Mouse (Mus musculus): Measurements from ENCODE around the gene Atg4d. TPM values are rescaled to one million over a fixed set of nuclear protein-coding genes. Genes with fewer than 3 reads are reported as not detected.

The Atg4d gene
- polyA plus RNA-seq, 1 experiment from 2014 or later, result 43.7 TPM

DNA sequence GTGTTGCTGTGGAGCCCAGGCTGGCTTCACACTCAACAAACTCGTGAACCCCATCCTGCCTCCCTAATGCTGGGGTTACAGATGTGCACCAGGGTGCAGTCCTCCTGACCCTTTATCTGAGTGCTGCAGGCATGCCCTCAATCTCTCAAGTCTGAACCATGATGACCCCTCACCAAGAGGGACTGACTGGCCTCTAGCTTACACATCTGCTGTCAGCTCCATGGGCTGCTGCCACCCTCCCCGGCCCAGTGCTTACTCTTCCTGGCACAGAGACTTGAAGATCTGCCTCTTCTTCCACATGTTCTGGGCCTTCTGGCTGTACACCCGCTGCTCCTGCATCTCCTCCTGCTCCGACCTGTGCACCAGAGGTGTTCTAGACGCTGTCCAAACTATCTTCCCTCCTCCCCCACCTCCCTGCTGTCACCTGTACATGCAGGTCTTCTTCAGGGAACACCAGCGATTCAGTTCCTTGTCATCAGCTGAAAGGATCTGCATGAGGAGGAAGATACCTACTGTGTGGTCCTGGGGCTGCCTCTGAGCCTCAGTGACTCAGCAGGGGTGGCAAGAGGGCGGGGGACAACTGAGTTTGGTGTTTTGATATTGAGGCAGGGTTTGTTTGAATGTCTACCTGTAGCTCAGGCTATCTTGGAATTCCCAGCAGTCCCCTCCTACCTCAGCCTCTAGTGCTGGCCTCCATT, 10.1 kb downstream of the Atg4d start:
- Histone ChIP-seq H3K27me3 (ENCODE audit: control insufficient read depth, insufficient read depth, low read length) (no peaks in the 10 kb centered on the region), H3K9me3 (ENCODE audit: control insufficient read depth, low read length) (no peaks in the 10 kb centered on the region), H3K4me2 (replicated peaks; ENCODE audit: low read depth, low read length) (no peak overlapping the region), H3K36me3 (ENCODE audit: control insufficient read depth, insufficient read depth, low read length) (peaks cover 91% of the 10 kb centered on the region), H3K9ac (ENCODE audit: low read depth, low read length) (no peak overlapping the region), H3K4me3 (ENCODE audit: low read length) (no peak overlapping the region), H3K4me1 (ENCODE audit: control insufficient read depth, insufficient read depth, low read length) (no peaks in the 10 kb centered on the region), H3K27ac (ENCODE audit: low read depth, low read length) (no peak overlapping the region)
- ATAC-seq (ENCODE audit: low FRiP score, low TSS enrichment), result no peak
- 88% methylated on average over 7 of the region's 7 CpGs for WGBS

DNA sequence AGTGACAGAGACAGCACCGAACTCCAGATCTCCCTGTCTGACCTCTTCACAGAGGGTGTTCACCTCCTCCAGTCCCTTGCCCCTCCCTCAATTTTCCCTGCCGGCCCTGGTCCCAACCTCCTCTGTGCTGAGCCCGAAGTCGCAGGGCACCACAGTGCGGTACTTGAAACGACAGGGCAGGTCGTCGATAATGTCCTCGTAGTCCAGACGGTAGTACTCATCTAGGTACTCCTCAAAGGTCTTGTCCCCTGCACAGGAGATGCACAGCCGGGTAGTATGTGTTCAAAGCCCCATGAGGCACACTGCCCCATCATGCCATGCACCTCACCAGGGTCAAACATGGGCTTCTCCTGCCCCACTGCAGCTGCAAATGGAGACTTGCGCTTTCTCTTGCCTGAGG, 10.6 kb downstream of the Atg4d start:
- Histone ChIP-seq H3K4me2 (replicated peaks; ENCODE audit: low read depth, low read length) (no peak overlapping the region), H3K9ac (ENCODE audit: low read depth, low read length) (no peak overlapping the region), H3K27me3 (ENCODE audit: control insufficient read depth, insufficient read depth, low read length) (no peaks in the 10 kb centered on the region), H3K4me3 (ENCODE audit: low read length) (no peak overlapping the region), H3K27ac (ENCODE audit: low read depth, low read length) (no peak overlapping the region), H3K36me3 (ENCODE audit: control insufficient read depth, insufficient read depth, low read length) (peaks cover 89% of the 10 kb centered on the region), H3K4me1 (ENCODE audit: control insufficient read depth, insufficient read depth, low read length) (no peaks in the 10 kb centered on the region), H3K9me3 (ENCODE audit: control insufficient read depth, low read length) (no peaks in the 10 kb centered on the region)
- ATAC-seq (ENCODE audit: low FRiP score, low TSS enrichment), result no peak; the same call in 1 of the 2 replicates
- WGBS, result 92% methylated on average over 12 of the region's 12 CpGs

DNA sequence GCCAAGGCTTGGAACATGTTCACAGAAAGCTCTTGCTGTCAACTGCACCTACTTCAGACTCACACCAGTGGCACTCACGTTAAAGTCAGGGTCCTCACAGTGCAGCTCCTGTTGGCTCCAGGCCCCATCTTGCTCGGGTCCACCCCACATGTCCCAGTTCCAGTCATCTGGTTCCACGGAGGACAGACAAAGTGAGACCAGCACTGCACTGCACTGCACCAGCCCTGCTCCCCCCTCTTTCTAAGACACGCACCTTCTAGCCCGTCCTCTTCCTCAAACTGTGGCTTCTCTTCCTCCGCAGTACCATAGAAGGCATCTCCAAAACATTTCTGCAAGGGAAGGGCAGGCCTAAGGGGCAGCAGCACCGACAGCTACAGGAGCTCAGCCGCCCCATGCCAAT, 11.2 kb downstream of the Atg4d start:
- 92% methylated on average over 8 of the region's 8 CpGs for WGBS
- no peaks in the 10 kb centered on the region for H3K4me1 ChIP-seq (ENCODE audit: control insufficient read depth, insufficient read depth, low read length)

DNA sequence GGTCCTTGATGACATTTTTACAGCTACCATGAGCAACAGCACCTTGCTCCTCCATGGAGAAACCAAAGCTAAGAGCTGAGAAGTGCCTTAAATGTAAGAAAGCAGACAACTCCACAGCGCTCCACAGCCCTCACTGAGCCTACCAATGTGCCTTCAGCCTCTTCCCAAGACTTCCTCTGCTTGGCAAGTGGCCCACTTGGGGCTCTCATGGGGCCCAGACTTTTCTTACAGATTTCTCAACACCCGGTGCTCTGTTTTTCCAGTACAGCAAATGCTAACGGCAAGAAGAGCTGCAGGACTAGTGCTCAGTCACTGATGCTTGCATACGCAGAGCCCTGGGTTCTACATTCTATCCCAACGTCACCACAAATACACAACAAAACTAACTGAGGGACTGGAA, 12.7 kb downstream of the Atg4d start:
- H3K9ac ChIP-seq (ENCODE audit: low read depth, low read length), result no peak overlapping the region
- WGBS, result 94% methylated on average over 5 of the region's 5 CpGs

More for the DNA sequence above, 11.2 kb downstream of the Atg4d start:
- no peaks in the 10 kb centered on the region for H3K9me3 ChIP-seq (ENCODE audit: control insufficient read depth, low read length)
- no peak overlapping the region for H3K4me2 ChIP-seq (replicated peaks; ENCODE audit: low read depth, low read length)
- H3K9ac ChIP-seq (ENCODE audit: low read depth, low read length), result no peak overlapping the region
- no peak overlapping the region for H3K4me3 ChIP-seq (ENCODE audit: low read length)
- peaks cover 89% of the 10 kb centered on the region for H3K36me3 ChIP-seq (ENCODE audit: control insufficient read depth, insufficient read depth, low read length)
- H3K27ac ChIP-seq (ENCODE audit: low read depth, low read length), result no peak overlapping the region
- H3K27me3 ChIP-seq (ENCODE audit: control insufficient read depth, insufficient read depth, low read length), result no peaks in the 10 kb centered on the region
- no peak for ATAC-seq (ENCODE audit: low FRiP score, low TSS enrichment)

GRCm38 (mm10) chr9:21283591-21283990, 18.5 kb downstream of the Atg4d start:
- H3K4me2 ChIP-seq (replicated peaks; ENCODE audit: low read depth, low read length), result no peak overlapping the region
- H3K4me1 ChIP-seq (ENCODE audit: control insufficient read depth, insufficient read depth, low read length), result peaks cover 13% of the 10 kb centered on the region
- H3K9me3 ChIP-seq (ENCODE audit: control insufficient read depth, low read length), result no peaks in the 10 kb centered on the region
- H3K4me3 ChIP-seq (ENCODE audit: low read length), result no peak overlapping the region
- H3K27ac ChIP-seq (ENCODE audit: low read depth, low read length), result no peak overlapping the region
- H3K27me3 ChIP-seq (ENCODE audit: control insufficient read depth, insufficient read depth, low read length), result no peaks in the 10 kb centered on the region
- H3K9ac ChIP-seq (ENCODE audit: low read depth, low read length), result no peak overlapping the region
- 96% methylated on average over 5 of the region's 5 CpGs for WGBS
- H3K36me3 ChIP-seq (ENCODE audit: control insufficient read depth, insufficient read depth, low read length), result peaks cover 59% of the 10 kb centered on the region
- ATAC-seq (ENCODE audit: low FRiP score, low TSS enrichment), result no peak

More for the DNA sequence above, 12.7 kb downstream of the Atg4d start:
- Histone ChIP-seq H3K4me1 (ENCODE audit: control insufficient read depth, insufficient read depth, low read length) (no peaks in the 10 kb centered on the region), H3K27me3 (ENCODE audit: control insufficient read depth, insufficient read depth, low read length) (no peaks in the 10 kb centered on the region), H3K4me3 (ENCODE audit: low read length) (no peak overlapping the region), H3K36me3 (ENCODE audit: control insufficient read depth, insufficient read depth, low read length) (peaks cover 86% of the 10 kb centered on the region), H3K27ac (ENCODE audit: low read depth, low read length) (no peak overlapping the region), H3K9me3 (ENCODE audit: control insufficient read depth, low read length) (no peaks in the 10 kb centered on the region), H3K4me2 (replicated peaks; ENCODE audit: low read depth, low read length) (no peak overlapping the region)
- ATAC-seq (ENCODE audit: low FRiP score, low TSS enrichment), result no peak

GRCm38 (mm10) chr9:21283994-21284393, 18.9 kb downstream of the Atg4d start:
- no peak overlapping the region for H3K4me2 ChIP-seq (replicated peaks; ENCODE audit: low read depth, low read length)
- no peak overlapping the region for H3K4me3 ChIP-seq (ENCODE audit: low read length)
- no peaks in the 10 kb centered on the region for H3K27me3 ChIP-seq (ENCODE audit: control insufficient read depth, insufficient read depth, low read length)
- H3K9me3 ChIP-seq (ENCODE audit: control insufficient read depth, low read length), result no peaks in the 10 kb centered on the region
- WGBS, result 81% methylated on average over 3 of the region's 3 CpGs
- H3K36me3 ChIP-seq (ENCODE audit: control insufficient read depth, insufficient read depth, low read length), result peaks cover 55% of the 10 kb centered on the region
- H3K4me1 ChIP-seq (ENCODE audit: control insufficient read depth, insufficient read depth, low read length), result peaks cover 17% of the 10 kb centered on the region
- no peak overlapping the region for H3K27ac ChIP-seq (ENCODE audit: low read depth, low read length)
- no peak for ATAC-seq (ENCODE audit: low FRiP score, low TSS enrichment)
- H3K9ac ChIP-seq (ENCODE audit: low read depth, low read length), result no peak overlapping the region

GRCm38 (mm10) chr9:21286753-21287152, 21.7 kb downstream of the Atg4d start:
- Histone ChIP-seq H3K9me3 (ENCODE audit: control insufficient read depth, low read length) (no peaks in the 10 kb centered on the region), H3K36me3 (ENCODE audit: control insufficient read depth, insufficient read depth, low read length) (peaks cover 30% of the 10 kb centered on the region), H3K27ac (ENCODE audit: low read depth, low read length) (no peak overlapping the region), H3K27me3 (ENCODE audit: control insufficient read depth, insufficient read depth, low read length) (no peaks in the 10 kb centered on the region), H3K4me3 (ENCODE audit: low read length) (peak overlapping the region; percentile 86), H3K4me1 (ENCODE audit: control insufficient read depth, insufficient read depth, low read length) (peaks cover 27% of the 10 kb centered on the region), H3K4me2 (replicated peaks; ENCODE audit: low read depth, low read length) (peak overlapping the region; percentile 84), H3K9ac (ENCODE audit: low read depth, low read length) (peak overlapping the region; percentile 84; the same call in 1 of the 2 replicates)
- ATAC-seq (ENCODE audit: low FRiP score, low TSS enrichment), result no peak
- WGBS, result 81% methylated on average over 3 of the region's 3 CpGs

DNA sequence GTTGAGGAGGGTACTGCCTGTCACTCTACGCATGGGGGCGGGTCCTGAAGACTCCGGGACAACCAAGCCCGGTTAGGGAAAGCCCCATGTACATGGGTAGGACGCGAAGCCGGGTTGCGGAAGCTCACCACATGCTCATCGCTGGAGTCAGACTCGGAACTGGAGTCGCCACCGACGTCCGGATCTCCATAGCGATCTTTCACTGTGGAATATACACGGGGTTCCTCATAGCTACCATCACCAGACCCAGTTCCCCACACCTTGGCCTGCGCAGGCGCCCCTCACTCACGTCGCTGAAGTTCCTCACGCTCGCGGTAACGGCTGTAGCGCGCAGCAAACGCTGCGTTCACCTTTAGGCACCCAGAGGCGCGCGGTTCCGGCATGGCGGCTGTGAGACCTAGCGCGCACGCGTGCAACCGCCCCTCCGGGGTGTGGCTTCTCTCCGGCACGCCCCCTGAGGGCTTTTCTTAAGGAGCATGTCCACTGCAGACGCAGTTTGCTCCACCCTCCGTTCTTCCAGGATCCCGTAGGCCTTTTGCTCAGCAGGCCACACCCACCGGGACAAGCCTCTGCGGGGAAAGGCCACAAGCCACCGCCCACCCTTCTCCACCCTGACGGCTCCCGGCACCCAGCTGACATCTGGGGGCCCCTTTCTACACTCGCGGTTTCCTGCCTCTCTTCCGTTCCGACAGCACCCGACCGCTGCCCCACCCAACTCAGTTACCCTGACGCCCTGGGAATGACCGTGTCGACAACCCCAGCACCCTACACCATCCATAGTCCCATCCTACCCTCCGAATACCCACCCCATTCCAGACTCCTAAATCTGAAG, 22.7 kb downstream of the Atg4d start, which contains the start of gene Kri1:
Gene Kri1 (minus strand): TSS at position 399 of the 832 bp plus-strand sequence.
- Histone ChIP-seq H3K36me3 (ENCODE audit: control insufficient read depth, insufficient read depth, low read length) (peaks cover 22% of the 10 kb centered on the region), H3K4me3 (ENCODE audit: low read length) (peak within 1 kb of the TSS; percentile 86), H3K4me1 (ENCODE audit: control insufficient read depth, insufficient read depth, low read length) (peaks cover 27% of the 10 kb centered on the region), H3K27ac (ENCODE audit: low read depth, low read length) (peak within 1 kb of the TSS; percentile 84; the same call in 1 of the 2 replicates), H3K27me3 (ENCODE audit: control insufficient read depth, insufficient read depth, low read length) (no peaks in the 10 kb centered on the region), H3K4me2 (replicated peaks; ENCODE audit: low read depth, low read length) (peak within 1 kb of the TSS; percentile 84), H3K9ac (ENCODE audit: low read depth, low read length) (peak within 1 kb of the TSS; percentile 84), H3K9me3 (ENCODE audit: control insufficient read depth, low read length) (no peaks in the 10 kb centered on the region)
- under 1% methylated on average over 59 of the region's 59 CpGs for WGBS
- peak; percentile 72 for ATAC-seq (ENCODE audit: low FRiP score, low TSS enrichment)

Measured in kidney, embryonic 14.5 days (tissue).